Mouse (Mus musculus) T-helper 2 cell (primary cell): ENCODE measurements around the gene Stra6.

Source experiments
- in situ Hi-C: fragments of 300-600 bp; cut with MboI, MseI; formaldehyde crosslinking; loops from one replicate; pipeline ENCODE4 v1.15.1; 2025; ENCODE audit warnings: high pct_unique_total_duplicates

Stra6 gene

DNA sequence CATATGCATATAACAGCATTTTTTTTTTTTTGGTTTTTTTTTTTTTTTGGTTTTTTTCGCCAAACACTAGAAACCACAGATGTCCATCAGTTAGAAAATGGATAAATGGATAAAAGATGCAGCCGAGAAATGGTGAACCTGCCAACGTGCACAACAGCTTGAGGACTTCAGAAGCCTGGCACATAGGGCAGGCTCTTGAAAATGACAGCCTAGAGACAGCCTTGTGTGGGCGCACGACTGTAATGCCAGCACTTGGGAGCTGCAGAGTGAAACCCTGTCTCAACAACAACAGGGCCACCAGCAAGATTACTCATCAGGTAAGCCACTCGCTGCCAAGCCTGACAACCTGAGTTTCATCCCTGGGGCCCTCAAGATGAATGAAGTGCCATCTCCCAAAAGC is 105.8 kb downstream of the Stra6 start:
- in situ Hi-C loops, result no loop called here

DNA sequence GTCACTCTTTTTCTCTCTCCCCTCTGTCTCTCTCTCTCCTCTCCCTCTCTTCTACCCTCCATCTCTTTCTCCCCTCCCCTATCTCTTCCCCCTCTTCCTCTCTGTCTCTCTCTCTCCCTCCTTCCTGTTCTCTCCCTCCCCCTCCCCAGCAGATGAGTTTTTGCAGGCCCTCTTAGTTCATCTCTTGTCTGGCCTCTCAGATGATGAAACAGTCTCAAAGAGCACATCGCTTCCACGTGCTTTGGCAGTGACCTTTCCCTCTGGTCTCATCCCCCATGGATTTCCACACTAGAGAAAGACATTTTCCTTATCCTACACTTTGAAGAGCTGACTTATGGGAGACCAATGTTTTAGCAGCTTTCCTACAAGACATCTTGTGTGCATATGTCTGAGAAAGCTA is 109.3 kb downstream of the Stra6 start:
- in situ Hi-C loops, result loop anchor here (10.0 kb wide), 1 partner anchor 1368 kb away; no protein-coding TSS in a partner anchor

DNA sequence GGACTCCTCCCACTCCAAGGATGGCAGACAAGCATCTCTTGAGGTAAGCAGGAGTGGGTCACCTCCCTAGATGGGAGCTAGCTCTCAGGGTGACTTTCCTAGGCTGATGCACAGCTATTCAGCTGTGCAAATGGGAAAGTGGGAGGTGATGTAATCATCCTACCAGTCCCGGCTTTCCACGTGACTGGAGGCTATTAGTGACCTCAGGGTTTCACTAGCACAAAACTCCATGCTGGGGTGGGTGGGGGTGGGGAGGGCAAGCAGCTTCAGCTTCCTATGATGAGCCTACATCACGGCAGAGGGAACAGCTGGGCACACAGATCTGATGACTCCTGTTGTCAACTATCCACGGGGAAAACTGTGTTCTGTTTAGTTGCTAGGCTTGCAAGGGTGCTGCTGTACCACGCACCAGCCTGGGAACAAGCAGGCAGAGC is 111.2 kb downstream of the Stra6 start:
- in situ Hi-C loops, result loop anchor here (10.0 kb wide), 1 partner anchor 1370 kb away; no protein-coding TSS in a partner anchor

DNA sequence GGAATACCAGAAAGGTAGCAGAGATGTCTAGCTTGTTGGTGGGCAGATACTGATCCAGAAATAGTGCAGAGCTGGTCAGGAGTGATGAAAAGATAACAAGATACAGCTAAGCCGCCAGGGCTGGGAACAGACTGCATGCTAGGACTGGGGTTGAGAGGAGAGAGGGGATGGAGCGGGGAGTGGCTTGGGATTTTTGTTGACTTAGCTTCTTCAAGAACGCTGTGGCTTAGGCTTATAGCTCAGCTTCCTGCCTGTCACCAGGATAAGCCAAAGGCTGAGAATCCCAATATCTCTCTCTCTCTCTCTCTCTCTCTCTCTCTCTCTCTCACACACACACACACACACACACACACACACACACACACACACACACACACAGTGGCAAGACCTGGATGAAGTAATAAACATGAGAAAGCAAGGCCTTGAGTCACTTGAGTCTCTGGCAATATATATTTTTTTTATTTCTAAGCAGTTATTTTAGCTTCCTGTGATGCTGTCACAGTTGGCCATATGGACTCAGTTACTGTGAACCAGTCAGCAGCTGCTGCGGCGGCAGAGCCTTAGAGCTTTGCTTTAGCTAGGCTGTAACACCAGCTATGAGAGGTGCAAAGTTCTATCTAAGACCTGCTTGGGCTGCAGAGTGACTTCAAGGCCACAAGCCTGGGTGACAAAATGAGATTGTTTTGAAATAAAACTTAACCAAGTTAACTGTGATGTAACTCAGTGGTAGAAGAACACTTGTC is 112.3 kb downstream of the Stra6 start:
- in situ Hi-C loops, result loop anchor here (10.0 kb wide), 1 partner anchor 1371 kb away; no protein-coding TSS in a partner anchor

DNA sequence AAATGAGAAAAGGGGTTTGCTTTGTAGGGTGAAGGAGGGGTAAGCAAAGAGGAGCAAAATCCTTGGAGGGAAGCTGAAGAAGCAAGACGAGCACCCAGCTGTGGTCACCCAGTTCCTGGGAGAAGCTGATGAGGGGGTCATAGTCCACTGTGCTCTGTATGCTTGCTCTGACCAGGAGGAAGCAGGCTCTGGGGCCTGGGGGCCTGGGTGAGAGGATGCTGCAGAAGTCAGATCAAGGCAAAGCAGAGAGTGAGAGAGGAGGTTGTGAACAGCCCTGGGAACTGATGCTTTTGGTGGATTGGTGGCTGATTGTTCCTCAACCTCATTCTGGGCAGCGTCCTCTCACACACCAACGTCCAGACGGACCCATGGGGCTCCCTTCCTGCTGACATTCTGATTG is 113.6 kb downstream of the Stra6 start:
- in situ Hi-C loops, result loop anchor here (10.0 kb wide), 1 partner anchor 1372 kb away; no protein-coding TSS in a partner anchor

DNA sequence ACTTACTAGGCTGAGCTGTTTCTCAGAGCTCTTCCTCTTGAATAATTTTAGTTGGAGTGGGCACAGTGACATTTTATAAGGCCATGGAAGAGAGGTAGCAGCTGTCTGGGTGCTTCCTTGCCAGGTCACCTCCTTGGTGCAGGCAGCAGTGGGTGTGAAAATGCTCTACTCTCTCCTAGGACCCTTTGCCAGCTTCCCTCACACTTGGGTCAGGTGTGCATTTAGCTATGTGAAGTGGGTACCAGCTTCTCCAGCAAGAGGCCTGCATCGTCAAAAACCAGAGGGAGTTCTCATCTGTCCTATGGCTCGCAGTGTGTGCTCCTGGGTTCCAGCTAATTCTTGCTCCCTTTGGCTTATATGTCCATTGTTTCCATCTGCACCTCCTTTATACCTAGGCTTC is 115.8 kb downstream of the Stra6 start:
- in situ Hi-C loops, result loop anchor here (10.0 kb wide), 1 partner anchor 1375 kb away; no protein-coding TSS in a partner anchor

DNA sequence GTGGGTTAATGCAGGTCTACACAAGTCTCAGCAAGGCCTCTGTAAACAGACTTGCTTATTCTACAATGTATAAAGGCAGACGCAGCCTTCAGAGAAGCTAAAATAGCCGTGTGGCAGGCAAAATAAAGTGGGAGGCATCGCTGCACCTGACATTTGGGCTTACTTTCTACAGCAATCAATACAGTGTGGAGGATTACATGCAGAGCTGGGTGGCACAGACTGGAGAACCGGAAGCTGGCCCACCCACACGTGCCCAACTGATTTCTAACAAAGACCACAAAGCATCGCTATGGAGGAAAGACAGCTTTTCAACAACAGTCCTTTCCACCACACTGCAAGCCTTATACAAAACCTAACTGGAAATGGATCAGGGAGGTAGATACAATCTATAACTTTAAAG is 120.9 kb downstream of the Stra6 start:
- in situ Hi-C loops, result no loop called here

DNA sequence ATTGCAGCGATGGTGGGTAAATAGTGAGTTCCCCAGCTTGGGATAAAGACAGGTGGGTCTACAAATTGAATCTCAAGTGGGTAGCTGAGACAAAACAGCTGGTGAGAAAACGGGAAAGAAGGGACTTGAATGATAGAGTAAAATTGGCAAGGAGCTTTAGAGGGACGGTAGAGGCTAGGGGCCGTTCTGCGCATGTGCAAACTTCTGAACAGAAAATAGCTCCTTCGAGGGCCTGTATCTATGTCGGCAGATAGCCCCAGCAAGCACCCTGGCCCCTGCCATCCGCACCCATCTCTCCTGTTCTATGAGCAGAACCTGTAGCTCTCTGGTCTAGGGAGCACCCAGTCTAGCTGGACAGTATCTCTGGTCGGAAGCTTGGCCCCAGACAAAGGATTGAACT is 130.6 kb downstream of the Stra6 start:
- in situ Hi-C loops, result no loop called here

DNA sequence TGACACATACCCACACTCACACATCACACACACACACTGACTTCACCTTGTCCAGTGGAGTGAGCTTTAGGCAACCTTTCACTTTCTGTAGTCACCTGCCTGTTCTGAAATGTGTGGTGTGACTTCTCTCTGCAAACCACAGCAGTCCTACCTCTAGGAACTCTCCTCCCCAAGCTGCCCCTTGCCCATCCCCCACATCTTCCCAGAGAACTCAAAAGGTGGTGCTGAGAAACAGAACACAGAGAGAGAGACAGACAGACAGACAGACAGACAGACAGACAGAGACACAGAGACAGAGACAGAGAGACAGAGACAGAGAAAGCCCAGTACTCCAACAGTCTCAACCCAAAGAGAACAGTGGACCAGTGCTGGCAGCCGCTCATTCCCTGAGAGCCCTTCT is 132.1 kb downstream of the Stra6 start:
- in situ Hi-C loops, result loop anchor here (5.0 kb wide), 1 partner anchor 153 kb away; no protein-coding TSS in a partner anchor

DNA sequence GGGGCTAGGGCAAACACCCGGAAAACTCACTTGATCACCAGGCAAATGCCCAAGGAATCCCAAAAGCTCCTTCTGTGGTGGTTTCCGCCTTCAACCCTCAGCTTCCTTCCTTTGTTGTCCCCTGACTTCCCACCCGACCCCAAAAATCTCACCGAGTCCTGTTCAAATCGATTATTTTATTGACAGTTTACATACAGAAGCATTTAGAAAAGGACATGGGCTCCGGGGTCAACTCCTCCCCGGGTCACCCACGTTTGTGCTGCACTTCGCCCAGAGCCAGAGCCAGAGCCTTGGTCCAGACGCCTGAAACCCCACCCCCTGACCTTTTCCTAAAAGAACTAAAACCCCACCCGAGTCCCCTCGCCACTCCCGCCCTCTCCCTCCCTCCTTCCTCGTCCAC is 132.6 kb downstream of the Stra6 start:
- in situ Hi-C loops, result loop anchor here (5.0 kb wide), 1 partner anchor 154 kb away; no protein-coding TSS in a partner anchor

DNA sequence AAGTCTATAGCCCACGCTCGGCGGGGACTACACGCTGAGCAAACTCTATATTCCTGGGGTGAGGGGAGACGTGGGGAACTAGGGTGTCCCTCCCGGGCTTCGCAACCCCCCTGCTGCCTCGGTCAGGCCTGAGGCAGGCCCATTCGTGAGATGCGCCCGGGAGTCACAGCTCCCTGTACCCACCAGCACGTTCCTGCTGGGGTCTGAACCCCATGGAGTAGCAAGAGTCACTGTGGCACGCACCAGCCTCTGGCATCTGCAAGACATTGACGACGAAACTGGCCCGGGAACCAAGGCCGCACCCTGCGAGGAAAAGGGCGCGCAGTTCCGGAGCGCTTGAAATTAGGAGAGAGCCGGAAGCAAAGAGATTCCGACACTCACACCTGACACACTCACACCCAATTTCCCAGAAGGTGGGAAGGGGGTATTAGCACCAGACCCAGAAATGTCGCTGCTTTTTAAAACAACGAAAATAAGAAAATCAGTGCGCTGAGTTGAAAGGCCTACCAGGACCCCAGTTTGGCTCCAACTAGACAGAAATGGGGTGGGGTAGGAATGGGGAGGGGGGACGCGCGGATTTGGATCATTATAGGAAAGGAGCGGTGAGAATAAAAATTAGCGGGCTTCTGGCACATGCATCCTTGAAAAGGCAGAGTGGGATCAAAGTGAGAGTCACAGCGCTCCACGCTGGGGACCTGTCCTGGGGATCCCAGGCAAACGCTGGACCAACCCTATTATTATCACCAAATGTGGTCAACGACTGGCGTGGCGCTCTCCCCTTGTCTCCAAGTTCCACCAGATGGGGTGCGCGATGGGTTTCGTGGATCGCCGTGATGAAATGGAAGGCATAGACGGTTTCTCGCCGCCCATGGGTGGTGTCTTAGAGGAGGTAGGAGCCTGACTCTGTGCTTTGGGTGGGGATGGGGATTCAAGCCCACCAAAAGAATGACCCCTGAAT is 133.3 kb downstream of the Stra6 start:
- in situ Hi-C loops, result loop anchor here (5.0 kb wide), 1 partner anchor 155 kb away; no protein-coding TSS in a partner anchor

DNA sequence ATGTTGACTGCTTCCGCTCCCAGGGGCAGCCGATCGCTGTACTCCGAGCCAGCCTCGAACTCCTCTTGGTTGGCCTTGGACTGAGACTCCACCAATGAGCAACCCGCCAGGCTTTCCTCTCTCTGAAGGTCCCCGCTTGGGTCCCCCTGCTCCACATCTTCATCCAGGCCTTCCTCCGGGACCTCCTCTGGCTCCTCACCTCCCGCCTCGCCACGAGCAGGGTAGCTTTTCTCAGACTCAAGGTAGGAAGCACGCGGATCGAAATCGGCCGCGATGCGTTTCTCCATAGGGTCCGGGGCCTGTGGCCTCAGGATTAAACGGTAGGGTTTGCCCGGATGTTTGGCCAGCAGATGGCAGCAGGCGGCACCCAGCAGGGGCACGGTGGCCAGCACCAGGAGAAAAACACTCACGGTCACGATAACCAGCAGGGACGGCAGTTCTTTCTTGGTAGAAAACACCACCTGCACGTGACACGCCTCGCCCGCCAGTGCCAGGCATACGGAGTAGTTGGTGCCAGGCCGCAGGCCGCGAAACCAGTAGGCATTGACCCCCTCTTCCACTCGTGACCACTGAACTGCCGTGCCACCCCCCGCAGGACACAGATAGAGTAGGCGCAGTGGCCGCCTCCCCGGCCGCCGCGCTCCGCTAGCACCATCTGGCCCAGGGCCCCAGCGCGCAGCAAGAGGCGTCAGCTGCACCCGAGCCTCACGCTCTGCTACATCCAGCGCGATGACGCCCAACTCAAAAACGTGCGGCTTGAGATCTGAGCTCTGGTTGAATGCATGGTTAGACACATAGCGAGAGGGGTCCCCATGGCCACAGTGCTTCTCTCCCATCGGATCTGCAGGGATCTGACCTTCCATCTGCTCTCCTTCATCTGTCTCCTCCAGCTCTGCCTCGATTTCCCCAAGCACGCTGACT is 134.5 kb downstream of the Stra6 start:
- in situ Hi-C loops, result loop anchor here (5.0 kb wide), 1 partner anchor 156 kb away; no protein-coding TSS in a partner anchor

DNA sequence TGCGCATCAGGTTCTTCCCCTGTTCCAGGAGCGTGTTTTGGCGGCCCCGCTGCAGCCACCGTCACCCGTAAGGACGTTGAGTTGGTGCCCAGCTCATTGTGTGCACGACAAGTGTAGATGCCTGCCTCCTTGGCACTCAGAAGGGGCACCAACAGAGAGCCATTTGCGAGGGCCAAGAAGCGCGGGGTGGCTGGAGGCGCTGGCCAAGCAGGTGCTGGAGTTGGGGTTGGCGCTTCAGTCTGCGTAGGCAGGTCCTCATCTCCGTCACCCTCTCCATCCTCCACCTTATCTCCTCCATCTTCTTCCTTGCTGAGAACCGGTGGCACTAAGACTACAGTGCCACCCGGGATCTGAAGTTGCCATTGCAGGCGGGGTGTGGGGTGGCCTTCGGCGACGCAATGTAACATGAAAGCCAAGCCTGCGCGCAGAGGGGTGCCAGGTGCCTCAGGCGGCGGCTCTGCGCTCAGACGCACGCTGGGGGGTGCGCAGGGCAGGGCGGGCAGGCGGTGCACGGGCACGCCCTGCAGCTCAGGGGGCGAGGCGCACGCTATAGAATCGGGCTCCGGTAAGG is 135.3 kb downstream of the Stra6 start:
- in situ Hi-C loops, result loop anchor here (5.0 kb wide), 1 partner anchor 157 kb away; no protein-coding TSS in a partner anchor

DNA sequence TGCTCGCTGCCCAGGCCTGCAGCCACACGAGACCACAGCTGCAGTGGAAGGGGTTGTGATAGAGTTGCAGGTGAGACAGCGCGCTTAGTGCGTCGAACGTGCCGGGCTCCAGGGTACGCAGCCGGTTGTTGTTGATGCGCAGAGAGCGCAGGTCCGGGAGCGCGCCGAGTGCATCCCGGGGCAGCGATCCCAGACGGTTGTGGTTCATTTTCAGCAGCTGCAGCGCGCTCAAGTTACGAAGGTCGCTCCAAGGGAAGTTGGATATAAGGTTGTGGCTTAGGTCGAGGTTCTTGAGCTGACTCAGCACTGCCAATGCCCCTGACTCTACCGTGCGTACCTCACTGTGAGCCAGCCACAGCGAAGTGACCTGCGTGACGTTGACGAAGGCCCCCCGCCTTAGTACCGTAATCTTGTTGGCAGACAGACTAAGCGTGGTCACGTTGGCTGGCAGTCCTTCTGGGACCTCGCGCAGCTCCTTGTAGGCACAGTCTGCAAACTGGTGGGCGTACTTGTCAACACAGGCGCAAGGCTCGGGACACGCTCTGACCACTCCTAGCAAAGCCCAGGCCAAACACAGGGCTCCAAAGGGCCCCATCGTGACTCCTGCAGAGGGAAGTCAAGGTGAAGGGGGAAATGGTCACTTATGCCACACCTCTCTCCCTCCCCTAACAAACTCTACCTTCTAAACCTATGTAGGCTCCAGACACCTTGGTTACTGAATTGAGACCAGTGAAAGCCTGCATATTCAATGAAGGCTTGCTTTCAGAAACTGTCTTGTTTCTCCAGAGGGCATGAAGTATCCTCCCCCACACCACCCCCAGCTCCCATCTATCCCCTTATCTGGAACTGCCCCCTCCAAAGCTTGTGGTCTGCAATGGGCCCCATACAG is 136.0 kb downstream of the Stra6 start:
- in situ Hi-C loops, result loop anchor here (5.0 kb wide), 1 partner anchor 157 kb away; no protein-coding TSS in a partner anchor

DNA sequence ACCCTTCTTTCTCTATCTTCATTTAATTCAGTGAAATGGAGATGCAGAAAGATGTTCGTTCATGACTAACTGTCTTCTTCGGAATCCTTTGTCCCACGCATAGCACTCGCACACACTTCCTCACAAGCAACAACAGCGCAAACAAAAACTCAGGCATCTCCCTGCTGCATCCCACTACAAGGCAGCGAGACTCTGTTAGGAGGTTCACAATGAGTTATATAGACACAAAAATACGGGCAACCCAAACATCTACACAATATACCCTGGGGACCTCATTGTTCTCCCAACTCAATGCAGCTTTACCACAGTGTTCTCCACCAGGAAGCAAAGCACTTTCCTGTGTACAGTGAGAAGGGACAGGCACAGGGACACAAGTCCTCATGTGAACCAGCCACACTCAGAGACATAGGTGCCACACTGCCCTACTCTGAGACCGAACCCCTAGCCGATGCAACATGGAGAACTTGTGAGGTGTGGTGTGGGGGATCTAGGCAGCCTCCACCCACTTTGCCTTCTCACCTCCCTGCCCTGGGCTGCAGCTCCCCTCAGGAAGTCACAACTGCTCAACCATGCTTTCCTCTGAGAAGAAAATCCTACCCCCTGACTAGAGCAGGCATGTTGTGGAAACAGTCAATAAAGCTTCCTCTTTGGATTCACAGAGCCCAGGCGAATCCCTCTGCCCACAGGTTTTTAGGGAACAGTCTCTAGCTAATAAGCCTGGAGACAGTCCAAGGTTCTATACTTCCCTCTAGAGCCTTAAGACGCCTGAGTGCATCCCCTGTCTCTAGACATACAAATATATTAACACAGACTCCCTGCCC is 136.9 kb downstream of the Stra6 start:
- in situ Hi-C loops, result no loop called here

DNA sequence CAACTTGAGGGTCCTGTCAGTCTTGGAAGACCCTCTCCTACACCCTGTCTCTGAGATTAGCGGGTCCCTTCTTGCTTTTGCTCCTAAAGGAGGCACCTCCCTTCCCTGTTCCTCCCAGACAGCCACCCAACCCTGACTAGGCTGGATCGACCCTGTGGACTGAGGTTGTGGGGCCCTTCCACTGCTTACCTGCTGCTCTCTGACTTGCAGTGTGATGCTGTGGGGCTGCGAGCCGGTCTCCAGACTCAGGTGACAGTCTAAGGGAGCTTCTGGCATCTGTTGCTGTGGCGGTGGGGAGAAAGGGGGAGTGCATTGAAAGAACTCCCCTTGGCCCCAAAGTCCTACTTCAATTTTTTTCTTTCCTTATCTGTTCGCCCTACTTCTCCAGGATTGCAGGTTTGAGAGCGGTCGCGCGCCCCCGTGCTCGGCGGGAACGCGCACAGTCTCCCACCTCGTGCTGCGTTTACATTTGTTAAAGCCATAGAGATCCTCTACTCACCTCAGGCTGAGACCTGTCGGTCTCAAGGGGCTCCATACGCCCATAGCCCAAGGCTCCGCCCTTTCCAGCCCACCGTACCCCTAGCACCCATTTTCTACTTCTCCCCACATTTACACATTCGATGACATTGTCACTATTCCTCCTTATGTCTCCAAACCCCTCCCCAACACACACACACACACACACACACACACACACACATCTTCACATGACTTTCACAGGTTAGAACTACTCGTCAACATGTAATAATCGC is 137.7 kb downstream of the Stra6 start:
- in situ Hi-C loops, result no loop called here

DNA sequence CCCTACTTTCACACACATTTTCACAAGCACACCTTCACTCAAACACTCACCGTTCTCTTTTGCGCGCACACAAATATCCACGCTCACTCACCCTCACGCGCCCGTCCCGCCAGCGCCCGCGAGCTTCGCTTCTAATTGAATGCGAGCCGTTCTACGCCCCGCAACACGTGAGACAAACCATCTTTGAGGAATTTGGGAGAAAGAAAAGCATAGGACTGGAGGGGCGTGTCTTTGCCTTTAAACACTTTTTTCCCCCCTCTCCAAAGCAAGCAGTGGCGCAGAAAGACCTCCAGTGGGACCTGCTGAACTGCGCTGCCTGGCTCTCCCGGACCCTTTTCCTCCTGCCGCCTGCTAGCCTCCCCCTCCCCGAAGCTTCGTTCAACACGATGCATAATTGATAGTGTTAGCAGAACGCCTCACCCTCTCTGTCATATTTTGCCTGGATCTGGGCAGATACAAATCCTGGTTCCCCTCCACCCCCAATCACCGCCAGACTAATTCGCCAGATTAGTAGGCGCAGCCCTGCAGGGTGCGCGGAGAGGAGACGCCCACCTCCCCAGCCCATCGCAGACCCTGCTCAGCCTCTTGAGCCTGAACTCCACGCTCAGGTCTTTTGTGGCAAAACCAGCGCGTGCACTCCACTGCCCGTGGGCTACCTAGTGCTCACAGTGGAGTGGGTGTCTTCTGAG is 138.4 kb downstream of the Stra6 start:
- in situ Hi-C loops, result no loop called here
